Comparison of ENCODE assay signal across 9 mouse cellular contexts in the genomic region with DNA sequence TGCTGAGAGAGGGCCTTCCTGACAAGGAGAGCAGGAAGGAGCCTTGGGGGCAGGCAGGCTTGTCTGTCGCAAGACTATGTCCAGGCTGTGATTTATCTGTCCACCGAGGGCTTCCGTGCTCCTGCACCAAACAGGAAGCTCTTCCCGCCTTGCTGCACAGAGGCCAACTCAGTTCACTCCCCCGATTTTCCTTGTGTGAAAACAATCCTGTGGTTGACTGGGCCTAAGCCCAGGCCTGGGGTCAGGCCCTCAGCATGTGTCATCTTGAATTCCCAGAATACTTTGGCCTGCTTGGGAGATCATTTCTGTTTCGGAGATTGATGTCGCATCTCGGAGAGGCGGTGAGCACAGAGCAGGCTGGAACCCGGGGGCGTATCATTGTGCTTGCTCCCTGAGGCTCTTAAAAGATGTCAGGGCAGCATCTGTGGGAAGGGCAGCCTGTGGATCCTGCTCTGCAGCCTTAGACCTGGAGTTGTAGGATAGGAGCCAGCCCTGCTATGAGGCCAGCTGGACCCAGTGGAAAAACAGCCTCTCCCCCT. TPM values are rescaled to one million over a fixed set of nuclear protein-coding genes. Genes with fewer than 3 reads are reported as not detected.
DNase-seq lines count a peak whose midpoint lies in the region; ATAC-seq and TF ChIP-seq lines count a peak whose summit lies in the region.
"Had no signal": no experiment of that assay in that cellular context is flagged by ENCODE, and none has a peak within 500 bp of the region (broad histone marks: within the 10 kb centered on the region; RNA-seq: fewer than 3 reads in every experiment).

No protein-coding gene starts in this region.

- no peak overlapping the region for H3K4me2 ChIP-seq in hindbrain, postnatal 0 days (ENCODE audit: low read depth, low read length)

- no peaks in the 10 kb centered on the region for H3K9me3 ChIP-seq in hindbrain, postnatal 0 days (ENCODE audit: low read length)
- H3K9me3 ChIP-seq: megakaryocyte, embryonic 14.5 days had no signal

- no peaks in the 10 kb centered on the region for H3K27me3 ChIP-seq in hindbrain, postnatal 0 days (ENCODE audit: insufficient read depth, low read length)

- peaks cover 32% of the 10 kb centered on the region for H3K4me1 ChIP-seq in hindbrain, postnatal 0 days (ENCODE audit: insufficient read depth, low read length)

- no peak for ATAC-seq in hindbrain, postnatal 0 days
- ATAC-seq in frontal cortex, adult (ENCODE audit: low TSS enrichment), result no peak

- no peaks in the 10 kb centered on the region for H3K36me3 ChIP-seq in hindbrain, postnatal 0 days (ENCODE audit: insufficient read depth, low read length)

- peak overlapping the region; percentile 62 for H3K27ac ChIP-seq in hindbrain, postnatal 0 days

- DNase-seq in 3134 (ENCODE audit: extremely low read depth, insufficient read length, low spot score), result peak; percentile 87
- DNase-seq in adrenal gland, postnatal 36 days, result peak; percentile 76 to 80
- peak; percentile 83 for DNase-seq in gastrocnemius, postnatal 25 days
- DNase-seq in hindbrain, postnatal 0 days (ENCODE audit: low spot score), result peak; percentile 37
- DNase-seq in lung, adult 18-20 months, result peak; percentile 80 to 85
- peak; percentile 91 for DNase-seq in skeletal muscle tissue, adult 2 months (ENCODE audit: low read depth, low spot score)
- DNase-seq in cerebellum, adult 9-10 months, result no peak

- TF ChIP-seq CTCF in hindbrain, postnatal 0 days (IDR thresholded peaks at IDR 0.05; ENCODE audit: low read depth), result no peak

- H3K4me3 ChIP-seq in hindbrain, postnatal 0 days (ENCODE audit: low read length), result no peak overlapping the region
- H3K4me3 ChIP-seq: megakaryocyte, embryonic 14.5 days had no signal

- H3K9ac ChIP-seq in hindbrain, postnatal 0 days (replicated peaks; ENCODE audit: low read length), result no peak overlapping the region

- 26% methylated on average over 11 of the region's 11 CpGs for WGBS in hindbrain, postnatal 0 days

RNA-seq across cellular contexts. Expression of a gene that starts 32.6 kb away (rescaled TPM):
- 10 to 100 TPM; 13.9 to 18.7 TPM for total RNA-seq in adrenal gland, postnatal 36 days (2021)
- total RNA-seq in gastrocnemius, postnatal 25 days (2021), result 1 to 10 TPM; 4.2 to 9.7 TPM
- total RNA-seq in hindbrain, postnatal 0 days (2014; rRNA removed), result 36.2 and 40.9 TPM in 2 replicates
- polyA plus RNA-seq in hindbrain, postnatal 0 days (2015; fragmentation: Nextera tagmentation; extraction: Ambion mirVana), result 18.6 and 19.0 TPM in 2 replicates

RNA-seq across cellular contexts. Expression of a gene that starts 56.5 kb away (rescaled TPM):
- total RNA-seq in adrenal gland, postnatal 36 days (2021), result 1 to 10 TPM; 5.1 to 6.3 TPM
- total RNA-seq in gastrocnemius, postnatal 25 days (2021), result under 1 TPM; 0.31 to 0.43 TPM
- 16.4 and 19.4 TPM in 2 replicates for total RNA-seq in hindbrain, postnatal 0 days (2014; rRNA removed)
- polyA plus RNA-seq in hindbrain, postnatal 0 days (2015; fragmentation: Nextera tagmentation; extraction: Ambion mirVana), result 0.98 and 0.99 TPM in 2 replicates

Comparison
In these comparisons a context has a peak if more than half of its experiments do, and no peak if none do; other contexts are left out.
1. RNA of a gene that starts 56.5 kb away (total RNA-seq): 16.4 to 19.4 TPM in hindbrain, postnatal 0 days and 5.1 to 6.3 TPM in adrenal gland, postnatal 36 days; 0.31 to 0.43 TPM in gastrocnemius, postnatal 25 days; every median in the first group is over 4 times any median in the second.